Mouse (Mus musculus): ENCODE measurements around the gene Slc12a5.

- TF ChIP-seq CTCF (IDR thresholded peaks at IDR 0.05; ENCODE audit: control insufficient read depth, insufficient read depth, insufficient replicate concordance, low read depth, low read length) (peak; percentile 53; the same call in 1 of the 2 replicates), POLR2A (IDR thresholded peaks at IDR 0.05; ENCODE audit: control insufficient read depth, low read depth, low read length) (no peak)
Observed at GRCm38 (mm10) chr2:164957548-164958315, 2.9 kb upstream of the Slc12a5 start.

Data from testis, adult 2 months (tissue).